Mouse (Mus musculus): ENCODE data around the gene Gm10697. TPM values are rescaled to one million over a fixed set of nuclear protein-coding genes. Genes with fewer than 3 reads are reported as not detected.
"Not testable (repeated sequence)": the region's sequence is repeated elsewhere in the genome, so short reads cannot be mapped to it uniquely, and the experiment has no call there.

Gene Gm10697
- not detected in 2 replicates for total RNA-seq (2017)

DNA sequence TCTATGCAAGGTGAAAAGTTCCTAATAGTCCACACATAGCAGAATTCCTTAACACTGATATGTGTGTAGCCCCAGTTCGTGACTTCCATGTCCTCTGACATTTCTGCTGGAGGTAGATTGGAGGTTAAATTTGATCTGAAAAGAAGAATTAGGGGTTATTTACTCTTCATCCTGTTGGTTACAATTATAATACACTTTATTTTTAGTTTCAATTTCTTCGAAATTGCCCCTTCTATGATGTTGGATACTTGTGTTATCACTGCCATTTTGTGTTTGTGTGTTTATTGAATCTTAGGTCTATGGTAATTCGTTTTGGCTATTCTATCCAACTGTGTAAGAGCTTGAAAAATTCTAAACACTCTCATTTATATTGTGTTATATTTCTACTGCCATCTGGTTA is at the start of gene Gm10697:
Gm10697 (minus strand) TSS at position 101 of the 400 bp plus-strand sequence.
- not testable (repeated sequence) for ATAC-seq (replicated peaks in 1 of 2; ENCODE audit: insufficient read depth in 1 of 2, low FRiP score in 2 of 2, low TSS enrichment in 1 of 2, low read depth in 1 of 2, poor library complexity in 2 of 2, severe bottlenecking in 2 of 2)

DNA sequence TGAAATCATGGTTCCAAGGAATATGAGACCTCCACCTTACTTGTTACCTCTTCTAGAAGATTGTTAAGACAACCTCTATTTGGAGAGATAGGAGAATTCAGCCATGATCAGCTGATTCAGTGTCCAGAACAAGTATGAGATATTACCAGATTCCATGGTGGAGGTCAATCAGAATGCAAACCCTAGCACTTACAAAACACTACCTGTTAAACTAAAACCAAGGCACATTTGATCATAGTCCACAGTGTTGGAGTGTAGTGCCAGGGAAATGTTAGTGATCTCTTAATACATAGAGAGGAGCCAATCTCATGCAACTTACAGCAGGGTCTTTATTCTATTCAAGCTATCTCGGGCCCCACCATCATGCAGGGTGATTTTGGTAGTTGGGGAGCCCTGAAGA is 42.6 kb upstream of the Gm10697 start:
- ATAC-seq (replicated peaks in 1 of 2; ENCODE audit: insufficient read depth in 1 of 2, low FRiP score in 2 of 2, low TSS enrichment in 1 of 2, low read depth in 1 of 2, poor library complexity in 2 of 2, severe bottlenecking in 2 of 2): not testable (repeated sequence)

DNA sequence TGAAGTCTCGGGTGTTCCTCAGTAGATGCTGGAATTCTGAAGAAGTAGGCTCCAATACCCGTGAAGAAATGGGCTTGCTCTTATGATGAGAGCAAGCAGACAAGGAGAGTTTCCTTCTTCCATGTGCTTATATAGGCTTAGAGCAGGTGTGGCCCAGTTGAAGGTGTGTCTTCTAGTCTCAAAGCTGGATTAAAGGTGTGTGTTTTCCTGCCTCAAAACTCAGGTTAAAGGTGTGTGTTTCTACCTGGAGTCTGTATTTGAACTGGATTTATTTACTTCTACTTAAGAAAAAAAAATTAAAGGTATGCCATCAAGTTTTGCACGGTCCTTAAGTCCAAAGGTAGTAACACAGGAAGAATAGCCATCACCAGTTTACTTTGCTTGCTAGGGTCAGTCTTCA is 17.7 kb downstream of the Gm10697 start, which contains the start of gene Gm9125:
Gm9125 (minus strand) TSS at position 101 of the 400 bp plus-strand sequence.
- not testable (repeated sequence) for ATAC-seq (replicated peaks in 1 of 2; ENCODE audit: insufficient read depth in 1 of 2, low FRiP score in 2 of 2, low TSS enrichment in 1 of 2, low read depth in 1 of 2, poor library complexity in 2 of 2, severe bottlenecking in 2 of 2)

DNA sequence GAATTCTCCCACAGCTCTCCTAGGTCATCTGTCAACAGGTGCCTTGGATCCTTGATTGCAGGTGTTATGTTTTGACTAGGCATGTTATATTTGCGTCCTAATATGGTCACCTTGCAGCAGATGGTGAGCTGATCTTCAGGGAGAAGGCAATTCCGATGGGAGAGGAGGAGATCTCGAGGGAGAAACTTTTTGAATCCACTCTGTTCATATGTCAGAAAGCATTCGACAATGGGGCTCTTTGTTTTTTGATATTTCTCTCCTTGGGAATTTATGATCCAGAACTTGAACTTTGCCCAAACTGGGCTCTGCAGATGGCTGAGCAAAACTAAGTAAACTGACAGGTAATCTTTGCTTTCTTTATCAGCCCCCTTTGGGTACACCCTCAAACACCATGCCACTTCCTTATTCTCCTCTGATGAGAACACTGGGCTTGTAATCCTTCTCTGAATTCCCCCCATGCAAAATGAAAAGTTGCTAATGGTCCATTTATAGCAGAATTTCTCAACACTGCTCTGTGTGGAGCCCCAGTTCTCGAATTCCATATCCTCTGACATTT is 22.8 kb downstream of the Gm10697 start:
- ATAC-seq (replicated peaks in 1 of 2; ENCODE audit: insufficient read depth in 1 of 2, low FRiP score in 2 of 2, low TSS enrichment in 1 of 2, low read depth in 1 of 2, poor library complexity in 2 of 2, severe bottlenecking in 2 of 2): not testable (repeated sequence)

DNA sequence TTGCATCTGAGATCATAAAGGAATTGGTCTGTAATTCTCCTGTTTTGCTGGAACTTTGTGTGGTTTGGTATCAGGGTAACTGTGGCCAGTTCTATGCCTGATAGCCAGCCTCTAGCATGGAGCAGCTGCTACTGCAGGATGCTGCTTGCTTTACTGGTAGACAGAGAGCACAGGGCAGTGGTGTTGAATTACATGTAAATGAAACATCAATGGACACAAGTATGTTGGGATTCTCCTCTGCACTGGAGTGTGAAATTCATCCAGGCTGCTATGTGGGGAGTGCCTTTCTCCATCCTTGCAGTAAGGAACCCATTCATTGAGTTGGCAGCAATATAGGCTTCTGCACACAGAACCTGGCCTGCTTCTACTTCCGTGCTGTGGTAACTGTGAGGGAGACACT is 34.2 kb downstream of the Gm10697 start:
- not testable (repeated sequence) for ATAC-seq (replicated peaks in 1 of 2; ENCODE audit: insufficient read depth in 1 of 2, low FRiP score in 2 of 2, low TSS enrichment in 1 of 2, low read depth in 1 of 2, poor library complexity in 2 of 2, severe bottlenecking in 2 of 2)

DNA sequence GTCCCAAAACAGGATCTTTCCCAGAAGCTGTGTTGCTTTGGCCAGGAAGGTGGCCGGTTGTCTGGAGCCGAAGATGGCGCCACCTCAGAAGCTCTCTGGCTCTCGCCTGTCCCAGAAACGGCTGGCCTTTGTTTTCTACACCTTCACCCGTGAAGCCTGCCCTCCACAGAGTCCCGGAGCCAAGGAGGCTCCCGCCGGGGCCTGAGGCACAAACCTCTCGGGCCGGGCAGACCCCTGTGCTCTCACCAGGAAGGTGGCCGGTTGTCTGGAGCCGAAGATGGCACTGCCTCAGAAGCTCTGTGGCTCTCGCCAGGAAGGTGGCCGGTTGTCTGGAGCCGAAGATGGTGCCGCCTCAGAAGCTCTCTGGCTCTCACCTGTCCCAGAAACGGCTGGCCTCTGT is 38.0 kb downstream of the Gm10697 start:
- ATAC-seq (replicated peaks in 1 of 2; ENCODE audit: insufficient read depth in 1 of 2, low FRiP score in 2 of 2, low TSS enrichment in 1 of 2, low read depth in 1 of 2, poor library complexity in 2 of 2, severe bottlenecking in 2 of 2): not testable (repeated sequence)

Other genes starting within 250 kb of the Gm10697 start
- not detected in 2 replicates for gene Tdpoz3, start 246.6 kb downstream of the Gm10697 start, total RNA-seq (2017)
- gene Gm9117, start 129.1 kb downstream of the Gm10697 start, total RNA-seq (2017): not detected in 2 replicates
- not detected in 2 replicates for gene Tdpoz5, start 111.3 kb downstream of the Gm10697 start, total RNA-seq (2017)
- gene Gm9125, start 17.8 kb downstream of the Gm10697 start, total RNA-seq (2017): not detected in 2 replicates
- gene Gm10696, start 105.5 kb upstream of the Gm10697 start, total RNA-seq (2017): not detected in 2 replicates
- gene Gm5286, start 124.1 kb upstream of the Gm10697 start, total RNA-seq (2017): not detected in 2 replicates
- gene Gm4778, start 191.4 kb upstream of the Gm10697 start, total RNA-seq (2017): not detected in 2 replicates
- 2.9 and 3.9 TPM in 2 replicates for gene Them4, start 237.4 kb upstream of the Gm10697 start, total RNA-seq (2017)

Measured in hematopoietic stem cell, adult 5-6 weeks (primary cell).